Mouse (Mus musculus) E14TG2a.4 (cell line): ENCODE data around the gene Lrat.

Source experiments
- CTCF ChIP-seq: conservative IDR thresholded peaks from 2 replicates; pipeline ENCODE4 v1.5.1; 2014; ENCODE audit warnings: low read length
- NANOG ChIP-seq: IDR thresholded peaks from 2 replicates; pipeline ENCODE4 v1.6.1; 2014; ENCODE audit warnings: borderline replicate concordance, low read length, mixed read lengths
- POU5F1 ChIP-seq: IDR thresholded peaks from 2 replicates; pipeline ENCODE4 v1.6.1; 2014; ENCODE audit warnings: low read length, borderline replicate concordance

DNA sequence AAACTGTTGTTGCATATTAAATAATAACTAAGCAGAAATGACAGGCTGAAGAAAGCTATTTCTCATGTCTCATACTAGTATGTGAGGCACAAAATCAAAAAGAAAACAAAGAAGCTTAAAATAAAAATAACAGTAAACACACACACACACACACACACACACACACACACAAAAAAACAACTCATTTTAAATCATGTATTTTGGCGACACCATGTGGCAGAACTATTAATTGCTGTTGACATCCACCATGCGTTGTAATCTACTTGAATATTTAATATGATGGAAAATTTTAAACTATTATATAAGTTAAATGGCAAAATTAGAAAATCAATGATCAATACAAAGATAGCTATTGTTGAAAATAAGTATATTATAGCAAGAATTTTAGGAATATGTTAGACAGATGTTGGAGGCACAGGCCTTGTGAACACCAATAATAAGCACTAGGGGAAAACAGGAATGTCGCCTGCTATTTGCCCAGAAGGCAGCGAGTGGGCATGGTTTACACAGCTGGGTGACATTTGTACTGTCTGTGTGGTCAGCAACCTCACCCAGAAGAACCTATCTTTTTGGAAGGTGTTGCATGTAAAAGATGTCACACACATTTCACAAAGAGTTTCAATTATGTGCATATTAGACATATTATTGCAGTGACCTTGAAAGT is 46.2 kb downstream of the Lrat start:
- TF ChIP-seq CTCF (peak; percentile 45), NANOG (no peak), POU5F1 (no peak)
